Mouse (Mus musculus) large intestine, adult 2 months (tissue): ENCODE measurements around the gene Caskin2. TPM values are rescaled to one million over a fixed set of nuclear protein-coding genes. Genes with fewer than 3 reads are reported as not detected.
A peak's percentile ranks its signal among the peaks of the same experiment; 100 is the strongest.

ENCODE experiments used
- DNase-seq: peaks from one replicate; pipeline ENCODE4 v3.0.0-alpha.2; 2012; ENCODE audit warnings: low read depth, low spot score
- WGBS: fragments of 180-500 bp; shearing (Covaris S2); methylation state at CpG from one replicate; pipeline ENCODE4 v1.1.7; 2018; 5-methylcytosine and 5-hydroxymethylcytosine counted together
- polyA plus RNA-seq: library from polyadenylated mRNA; depleted of rRNA; stranded (reverse); fragments of >200 nt; gene quantifications from 2 replicates; pipeline ENCODE4 v1.2.3, GENCODE M21; 2012

The Caskin2 gene
- polyA plus RNA-seq, 1 experiment: 31.3 TPM

DNA sequence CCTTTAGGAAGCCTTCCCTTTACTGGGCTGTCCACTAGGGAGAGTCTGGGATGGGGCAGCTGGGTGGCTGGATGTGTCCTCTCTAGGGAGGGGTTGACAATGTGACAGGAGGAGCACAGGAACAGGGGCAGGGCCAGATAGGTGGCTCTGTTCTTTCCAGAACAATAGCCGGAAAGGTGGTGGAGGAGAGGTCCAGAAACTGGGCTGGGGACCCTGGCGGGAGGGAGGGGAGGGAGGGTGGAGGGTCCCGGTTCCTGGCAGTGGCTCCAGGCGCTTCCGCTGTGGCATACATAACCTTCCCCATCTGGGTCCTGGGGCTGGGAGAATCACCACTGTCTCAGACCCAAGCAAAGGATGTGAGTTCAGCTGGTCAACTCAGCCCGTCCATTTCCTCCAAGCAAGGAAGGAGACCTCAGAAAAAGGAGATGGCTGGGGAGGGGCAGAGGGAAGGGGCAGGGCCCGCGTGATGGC is 4.1 kb downstream of the Caskin2 start:
- WGBS: 40% methylated on average over 8 of the region's 8 CpGs
- DNase-seq: no peak

GRCm38 (mm10) chr11:115808696-115809310 is 4.6 kb downstream of the Caskin2 start:
- no peak for DNase-seq

DNA sequence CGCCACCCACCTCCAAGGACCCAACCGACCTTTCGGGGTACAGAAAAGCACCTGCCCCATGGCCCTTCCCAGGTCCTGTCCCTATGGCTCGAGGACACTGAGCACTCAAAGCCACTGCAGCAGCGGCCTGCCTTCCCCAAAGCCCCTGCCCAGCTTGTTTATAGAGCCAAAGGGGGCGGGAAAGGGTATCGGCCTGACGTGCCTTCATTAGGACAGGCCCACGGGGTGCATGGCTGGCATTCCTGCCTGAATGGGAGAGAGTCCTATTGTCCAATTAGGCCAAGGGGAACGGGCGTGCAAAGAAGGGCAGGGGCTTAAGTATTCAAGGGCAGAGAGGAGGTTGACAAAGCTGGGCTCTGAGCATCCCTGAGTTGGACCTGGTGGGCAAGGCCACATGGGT is 5.5 kb downstream of the Caskin2 start:
- 86% methylated on average over 11 of the region's 11 CpGs for WGBS
- no peak for DNase-seq

More at GRCm38 (mm10) chr11:115808696-115809310, 4.6 kb downstream of the Caskin2 start:
- 41% methylated on average over 10 of the region's 10 CpGs for WGBS

DNA sequence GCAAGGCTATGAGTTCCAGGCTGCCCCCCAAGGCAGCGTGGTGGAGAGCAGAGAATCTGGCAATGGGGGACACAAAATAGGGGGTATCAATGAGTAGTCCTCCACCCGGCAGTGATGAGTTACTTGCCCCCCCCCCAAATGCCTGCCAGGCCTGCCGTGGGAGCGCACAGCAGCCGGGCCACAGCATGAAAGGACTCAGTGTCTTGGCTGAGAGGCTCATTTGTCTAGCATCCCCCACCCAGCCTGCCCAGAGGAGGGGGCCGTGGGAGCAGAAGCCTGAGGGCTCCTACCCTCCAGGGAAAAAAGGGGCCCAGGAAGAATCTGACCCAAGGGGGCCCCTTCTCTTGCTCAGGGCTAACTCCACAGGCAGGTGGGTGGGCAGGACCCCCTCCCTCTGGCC is 6.1 kb downstream of the Caskin2 start:
- 96% methylated on average over 6 of the region's 6 CpGs for WGBS
- DNase-seq: no peak

GRCm38 (mm10) chr11:115806154-115806553 is 7.3 kb downstream of the Caskin2 start:
- DNase-seq: no peak

DNA sequence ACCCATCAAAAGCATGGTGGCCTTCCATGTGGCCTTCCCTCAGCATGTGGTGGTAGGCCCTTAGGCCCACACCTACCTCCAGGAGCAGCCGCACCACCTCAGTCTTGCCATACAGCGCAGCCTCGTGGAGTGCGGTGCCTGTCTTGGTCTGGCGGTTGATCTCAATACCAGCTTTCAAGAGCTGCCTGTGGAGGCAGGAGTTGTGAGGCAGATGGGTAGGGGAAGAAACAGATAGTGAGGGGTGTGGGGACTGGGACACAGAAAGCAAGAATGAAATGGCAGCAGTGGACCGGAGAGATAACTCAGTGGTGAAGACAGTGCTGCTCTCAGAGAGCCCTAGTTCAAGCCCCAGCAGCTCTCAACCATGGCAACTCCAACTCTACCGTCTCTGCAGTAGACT is 8.4 kb downstream of the Caskin2 start:
- no peak for DNase-seq
- 95% methylated on average over 7 of the region's 7 CpGs for WGBS

More at GRCm38 (mm10) chr11:115806154-115806553, 7.3 kb downstream of the Caskin2 start:
- 84% methylated on average over 10 of the region's 10 CpGs for WGBS

GRCm38 (mm10) chr11:115803072-115803709 is 10.2 kb downstream of the Caskin2 start:
- no peak for DNase-seq
- WGBS: 79% methylated on average over 24 of the region's 24 CpGs

GRCm38 (mm10) chr11:115800981-115801380 is 12.5 kb downstream of the Caskin2 start:
- WGBS: 90% methylated on average over 18 of the region's 18 CpGs
- no peak for DNase-seq

DNA sequence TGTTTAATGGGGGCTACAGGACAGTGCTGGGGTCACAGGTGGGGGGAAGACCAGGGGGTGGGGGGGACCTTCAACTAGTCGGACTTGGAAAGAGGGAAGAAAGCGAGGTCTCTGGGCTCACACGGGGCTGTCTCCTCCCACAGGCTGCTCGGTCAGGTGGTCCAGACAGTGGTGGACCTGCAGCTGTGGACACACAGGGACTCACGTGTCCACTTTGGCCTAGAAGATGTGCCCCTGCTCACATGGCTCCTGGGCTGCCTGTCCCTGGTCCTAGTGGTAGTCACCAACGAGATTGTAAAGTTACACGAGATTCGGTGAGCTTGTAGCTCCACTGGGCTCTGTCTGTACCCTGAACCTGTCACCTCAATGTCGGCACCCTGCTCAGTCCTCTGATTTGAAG is 15.8 kb downstream of the Caskin2 start:
- DNase-seq: no peak
- WGBS: 61% methylated on average over 9 of the region's 9 CpGs

DNA sequence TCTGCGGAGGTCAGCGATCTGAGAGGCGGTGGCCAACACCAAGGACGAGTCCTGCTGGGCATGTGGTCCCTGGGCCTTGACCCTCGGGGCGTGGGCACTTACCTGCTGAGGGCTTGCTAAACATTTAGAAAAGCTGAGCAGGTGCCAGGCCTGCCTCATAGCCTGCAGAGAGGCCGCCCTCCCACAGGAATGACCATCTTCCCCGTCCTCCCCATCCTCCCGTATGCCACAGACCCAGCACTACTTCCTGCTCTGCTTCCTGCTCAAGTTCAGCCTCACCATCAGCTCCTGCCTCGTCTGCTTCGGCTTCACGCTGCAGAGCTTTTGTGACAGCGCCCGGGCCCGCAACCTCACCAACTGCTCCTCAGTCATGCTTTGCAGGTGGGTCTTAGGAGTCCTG is 16.5 kb downstream of the Caskin2 start:
- WGBS: 76% methylated on average over 15 of the region's 15 CpGs

GRCm38 (mm10) chr11:115792353-115792752 is 21.1 kb downstream of the Caskin2 start:
- WGBS: 89% methylated on average over 14 of the region's 14 CpGs
- no peak for DNase-seq

More for the DNA sequence above, 16.5 kb downstream of the Caskin2 start:
- no peak for DNase-seq

DNA sequence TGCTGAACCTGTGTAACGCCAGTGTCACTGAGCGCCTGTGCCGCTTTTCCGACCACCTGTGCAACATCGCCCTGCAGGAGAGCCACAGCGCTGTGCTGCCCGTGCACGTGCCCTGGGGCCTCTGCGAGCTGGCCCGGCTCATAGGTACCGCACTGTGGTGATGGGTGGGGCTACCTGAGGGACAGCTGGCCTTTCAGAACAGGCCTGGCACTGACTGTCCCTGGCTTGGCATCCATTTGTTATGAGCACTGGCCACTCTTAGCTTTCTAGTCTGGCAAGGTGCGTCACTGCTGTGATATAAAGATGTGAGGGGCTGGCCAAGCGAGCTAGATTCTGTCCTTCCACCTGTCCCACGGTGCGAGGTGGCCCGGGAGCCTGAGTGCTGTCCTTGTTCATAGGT is 21.5 kb downstream of the Caskin2 start:
- no peak for DNase-seq
- 94% methylated on average over 16 of the region's 16 CpGs for WGBS

- DNase-seq: no peak
- WGBS: 95% methylated on average over 7 of the region's 7 CpGs
Observed at GRCm38 (mm10) chr11:115789787-115790186, 23.7 kb downstream of the Caskin2 start.

GRCm38 (mm10) chr11:115786473-115786872 is 27.0 kb downstream of the Caskin2 start:
- DNase-seq: no peak
- WGBS: 81% methylated on average over 6 of the region's 6 CpGs

- WGBS: 47% methylated on average over 20 of the region's 20 CpGs
- DNase-seq: no peak
Observed at GRCm38 (mm10) chr11:115780141-115781070, 33.0 kb downstream of the Caskin2 start.

DNA sequence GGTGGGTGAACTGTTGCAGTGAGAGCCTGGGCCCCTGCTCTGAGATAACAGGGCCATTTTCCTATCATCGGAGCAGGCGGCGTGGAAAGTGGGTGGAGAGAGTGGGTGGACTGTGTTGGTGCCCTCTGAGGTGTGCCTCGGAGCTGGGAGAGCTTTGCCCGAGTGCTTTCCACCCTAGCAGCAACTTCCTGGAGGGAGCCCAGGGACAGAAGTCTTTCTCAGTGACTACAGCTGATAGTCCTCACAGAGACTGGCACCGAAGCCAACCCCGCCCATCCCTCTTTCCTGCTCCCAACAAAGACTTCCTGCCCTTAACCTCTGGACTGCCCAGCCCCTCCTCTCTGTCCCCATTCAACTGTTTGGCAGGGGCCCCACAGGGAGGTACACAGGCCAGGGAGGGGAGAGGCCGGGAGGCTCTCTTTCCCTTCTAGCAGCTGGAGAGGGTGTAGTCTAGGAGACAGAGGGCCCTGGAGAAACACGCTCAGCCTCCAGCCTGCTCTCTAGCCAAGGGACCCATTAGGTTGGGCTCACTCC is 34.3 kb downstream of the Caskin2 start:
- WGBS: 6% methylated on average over 9 of the region's 9 CpGs
- peak; percentile 94 for DNase-seq

- WGBS: 58% methylated on average over 17 of the region's 17 CpGs
- no peak for DNase-seq
Observed at GRCm38 (mm10) chr11:115777487-115778335, 35.7 kb downstream of the Caskin2 start.

DNA sequence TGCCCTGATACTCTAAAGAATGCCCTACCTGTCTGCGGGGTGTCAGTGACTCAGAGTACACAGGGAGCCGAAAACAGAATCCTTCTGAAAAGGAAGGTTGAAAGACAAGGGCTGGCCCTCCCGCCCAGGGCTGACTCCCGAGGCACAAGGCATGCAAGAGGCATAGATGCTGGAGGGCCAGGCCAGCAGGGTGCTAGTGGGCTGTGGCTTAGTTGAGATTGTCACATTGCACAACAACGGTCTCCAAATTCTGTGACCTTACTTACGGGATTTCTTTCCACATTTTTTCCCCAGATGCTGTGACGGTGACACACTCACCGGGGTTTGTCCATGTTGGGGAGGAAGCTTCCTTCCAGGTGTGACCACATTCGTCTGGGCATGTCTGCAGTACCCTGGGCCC is 36.5 kb downstream of the Caskin2 start:
- no peak for DNase-seq
- WGBS: 61% methylated on average over 9 of the region's 9 CpGs
